Mouse (Mus musculus) CH12.LX (cell line): ENCODE measurements around the gene Mtfr1l. TPM values are rescaled to one million over a fixed set of nuclear protein-coding genes. Genes with fewer than 3 reads are reported as not detected.

ENCODE experiments used
- DNase-seq: peaks from one replicate; pipeline ENCODE4 v3.0.0-alpha.2; 2013; ENCODE audit errors: extremely low read depth
- H3K27ac ChIP-seq: 2 replicates; pipeline ENCODE4 v1.5.1; 2012; ENCODE audit warnings: low read depth, mild to moderate bottlenecking, control low read depth, moderate library complexity; ENCODE audit not compliant: insufficient read depth
- H3K27me3 ChIP-seq: replicated peaks from 2 replicates; pipeline ENCODE3; 2012; ENCODE audit warnings: inconsistent platforms
- H3K36me3 ChIP-seq, 2 experiments: replicated peaks in 1 of 2; 2 replicates each; pipeline versions ENCODE3 to v1.6.1; 2012; ENCODE audit warnings: inconsistent platforms in 1 of 2, low read length in 1 of 2, mild to moderate bottlenecking in 1 of 2, mixed read lengths in 1 of 2, moderate library complexity in 1 of 2; ENCODE audit not compliant: control insufficient read depth in 1 of 2, insufficient read depth in 1 of 2
- H3K4me1 ChIP-seq, 2 experiments: 2 replicates each; pipeline ENCODE4 v1.6.1; 2012; ENCODE audit warnings: inconsistent platforms in 1 of 2, moderate library complexity in 1 of 2; ENCODE audit not compliant: insufficient read depth in 2 of 2, control insufficient read depth in 1 of 2
- H3K4me2 ChIP-seq: 2 replicates; pipeline ENCODE4 v1.6.1; 2012; ENCODE audit warnings: low read depth, mild to moderate bottlenecking, control low read depth; ENCODE audit not compliant: poor library complexity, insufficient read depth, severe bottlenecking
- H3K4me3 ChIP-seq, 3 experiments: fragments of 150-350 bp in 1 of 3; sonication (generic) in 1 of 3; replicated peaks in 1 of 3; 2 replicates each; pipeline versions ENCODE3 to v1.5.1; 2011 to 2012; ENCODE audit warnings: low read depth in 2 of 3, low read length in 2 of 3, mild to moderate bottlenecking in 2 of 3, moderate library complexity in 2 of 3, control low read depth in 1 of 3, improper control_type of control experiment in 1 of 3, inconsistent platforms in 1 of 3, mixed read lengths in 1 of 3; ENCODE audit not compliant: poor library complexity in 1 of 3
- H3K79me2 ChIP-seq: replicated peaks from 2 replicates; pipeline ENCODE4 v1.6.1; 2012; ENCODE audit warnings: mild to moderate bottlenecking, moderate library complexity; ENCODE audit not compliant: control insufficient read depth, poor library complexity, insufficient read depth, severe bottlenecking; ENCODE audit errors: extremely low read depth
- H3K9ac ChIP-seq: 2 replicates; pipeline ENCODE4 v1.6.1; 2012; ENCODE audit warnings: low read depth, mild to moderate bottlenecking, control low read depth, moderate library complexity; ENCODE audit not compliant: insufficient read depth
- H3K9me3 ChIP-seq: replicated peaks from 2 replicates; pipeline ENCODE3; 2012; ENCODE audit warnings: low read length, inconsistent platforms, mixed read lengths
- BHLHE40 ChIP-seq: IDR thresholded peaks from 2 replicates; pipeline ENCODE4 v1.6.1; 2011; ENCODE audit warnings: mild to moderate bottlenecking, low read depth, low read length, improper control_type of control experiment
- CHD1 ChIP-seq: IDR thresholded peaks from 2 replicates; pipeline ENCODE4 v1.6.1; 2012; ENCODE audit warnings: low read depth, low read length, improper control_type of control experiment, inconsistent platforms
- CHD2 ChIP-seq: IDR thresholded peaks from 2 replicates; pipeline ENCODE4 v1.6.1; 2011; ENCODE audit warnings: low read length, improper control_type of control experiment
- CTCF ChIP-seq, 2 experiments: IDR thresholded peaks in 1 of 2; conservative IDR thresholded peaks in 1 of 2; 2 replicates each; pipeline ENCODE4 v1.5.1; 2011 to 2012; ENCODE audit warnings: low read depth in 2 of 2, low read length in 2 of 2, improper control_type of control experiment in 1 of 2, inconsistent platforms in 1 of 2, mild to moderate bottlenecking in 1 of 2, moderate library complexity in 1 of 2
- E2F4 ChIP-seq: IDR thresholded peaks from 2 replicates; pipeline ENCODE4 v1.6.1; 2011; ENCODE audit warnings: low read depth, low read length, improper control_type of control experiment; ENCODE audit not compliant: insufficient replicate concordance
- ELF1 ChIP-seq: IDR thresholded peaks from 2 replicates; pipeline ENCODE4 v1.6.1; 2014; ENCODE audit warnings: low read depth, mild to moderate bottlenecking, inconsistent platforms, low read length, improper control_type of control experiment
- EP300 ChIP-seq: IDR thresholded peaks from 2 replicates; pipeline ENCODE4 v1.6.1; 2011; ENCODE audit warnings: low read length, improper control_type of control experiment
- ETS1 ChIP-seq: conservative IDR thresholded peaks from 2 replicates; pipeline ENCODE4 v1.6.1; 2012; ENCODE audit warnings: low read depth, mild to moderate bottlenecking, inconsistent platforms, low read length, improper control_type of control experiment, moderate library complexity
- HCFC1 ChIP-seq: IDR thresholded peaks from 2 replicates; pipeline ENCODE4 v1.6.1; 2012; ENCODE audit warnings: low read depth, mild to moderate bottlenecking, inconsistent platforms, low read length, improper control_type of control experiment
- JUN ChIP-seq: IDR thresholded peaks from 2 replicates; pipeline ENCODE4 v1.6.1; 2011; ENCODE audit warnings: low read depth, mild to moderate bottlenecking, low read length, improper control_type of control experiment, moderate library complexity; ENCODE audit not compliant: insufficient read depth
- KAT2A ChIP-seq: IDR thresholded peaks from 2 replicates; pipeline ENCODE4 v1.6.1; 2012; ENCODE audit warnings: low read length, improper control_type of control experiment, inconsistent platforms; ENCODE audit not compliant: insufficient replicate concordance
- MAX ChIP-seq: IDR thresholded peaks from 2 replicates; pipeline ENCODE4 v1.6.1; 2011; ENCODE audit warnings: low read length, improper control_type of control experiment
- MEF2A ChIP-seq: IDR thresholded peaks from 2 replicates; pipeline ENCODE4 v1.6.1; 2014; ENCODE audit warnings: low read depth, mild to moderate bottlenecking, inconsistent platforms, low read length, improper control_type of control experiment, borderline replicate concordance
- MXI1 ChIP-seq: IDR thresholded peaks from 2 replicates; pipeline ENCODE4 v1.6.1; 2011; ENCODE audit warnings: mild to moderate bottlenecking, low read depth, low read length, improper control_type of control experiment
- MYC ChIP-seq: IDR thresholded peaks from 2 replicates; pipeline ENCODE4 v1.6.1; 2011; ENCODE audit warnings: low read depth, mild to moderate bottlenecking, improper control_type of control experiment, low read length
- PAX5 ChIP-seq: IDR thresholded peaks from 2 replicates; pipeline ENCODE4 v1.6.1; 2012; ENCODE audit warnings: low read length, inconsistent platforms, mixed read lengths
- POLR2AphosphoS2 ChIP-seq: IDR thresholded peaks from 2 replicates; pipeline ENCODE4 v1.6.1; 2011; ENCODE audit warnings: low read depth, low read length, improper control_type of control experiment
- RAD21 ChIP-seq: IDR thresholded peaks from 2 replicates; pipeline ENCODE4 v1.6.1; 2011; ENCODE audit warnings: low read depth, mild to moderate bottlenecking, low read length, improper control_type of control experiment, moderate library complexity
- SMC3 ChIP-seq: IDR thresholded peaks from 2 replicates; pipeline ENCODE4 v1.6.1; 2011; ENCODE audit warnings: low read depth, low read length, improper control_type of control experiment
- TBP ChIP-seq: conservative IDR thresholded peaks from 2 replicates; pipeline ENCODE4 v1.6.1; 2011; ENCODE audit warnings: low read depth, low read length, improper control_type of control experiment
- TCF12 ChIP-seq: IDR thresholded peaks from 2 replicates; pipeline ENCODE4 v1.6.1; 2014; ENCODE audit warnings: low read depth, mild to moderate bottlenecking, inconsistent platforms, low read length, improper control_type of control experiment
- UBTF ChIP-seq: IDR thresholded peaks from 2 replicates; pipeline ENCODE4 v1.6.1; 2012; ENCODE audit warnings: low read depth, mild to moderate bottlenecking, inconsistent platforms, low read length, improper control_type of control experiment, moderate library complexity
- USF2 ChIP-seq: conservative IDR thresholded peaks from 2 replicates; pipeline ENCODE4 v1.6.1; 2011; ENCODE audit warnings: low read depth, low read length, improper control_type of control experiment
- ZKSCAN1 ChIP-seq: IDR thresholded peaks from 2 replicates; pipeline ENCODE4 v1.6.1; 2012; ENCODE audit warnings: low read depth, inconsistent platforms, low read length, improper control_type of control experiment, borderline replicate concordance
- ZMIZ1 ChIP-seq: IDR thresholded peaks from 2 replicates; pipeline ENCODE4 v1.6.1; 2012; ENCODE audit warnings: low read depth, mild to moderate bottlenecking, inconsistent platforms, low read length, improper control_type of control experiment
- ZNF384 ChIP-seq: IDR thresholded peaks from 2 replicates; pipeline ENCODE4 v1.6.1; 2012; ENCODE audit warnings: low read depth, low read length, improper control_type of control experiment, inconsistent platforms
- dilution Hi-C: fragments of 300-500 bp; cut with MboI; formaldehyde crosslinking; loops from 2 replicates; pipeline ENCODE4 v1.14.3; 2020; ENCODE audit warnings: low sequenced_read_pairs; ENCODE audit not compliant: extremely low pct_unique_long_range_greater_than_20kb, extremely low pct_ligation_motif_present
- in situ Hi-C: fragments of 300-500 bp; cut with MboI; formaldehyde crosslinking; loops from 3 replicates; pipeline ENCODE4 v1.14.3; 2019; ENCODE audit warnings: low sequenced_read_pairs, low pct_ligation_motif_present, low pct_unique_long_range_greater_than_20kb, mixed read lengths
- polyA plus RNA-seq: library from polyadenylated mRNA; unstranded; fragments of >175 nt; gene quantifications from 2 replicates; pipeline ENCODE4 v1.2.1, GENCODE M21; 2012; ENCODE audit warnings: low read depth; ENCODE audit not compliant: insufficient read length
- total RNA-seq, 2 experiments: library from RNA; depleted of rRNA; stranded (reverse); fragments of 300-350 nt in 1 of 2; fragments of >200 nt in 1 of 2; gene quantifications; 2 replicates each; pipeline ENCODE4 v1.2.3; 2012 to 2014

The Mtfr1l gene
- total and polyA plus RNA-seq, 3 experiments: 16.2 to 36.5 (median 34.0) TPM

GRCm38 (mm10) chr4:134535787-134536151 lies 582 bp upstream of the Mtfr1l start:
- peaks cover 3 to 24% of the 10 kb centered on the region in 2 experiments; a peak in 3 of 4 replicates for H3K4me1 ChIP-seq
- in situ Hi-C loops: no loop called here
- dilution Hi-C loops: no loop called here
- H3K4me3 ChIP-seq: peak overlapping the region; percentile 69 to 91 (median 82)
- H3K36me3 ChIP-seq: peaks cover 0 to 14% of the 10 kb centered on the region in 2 experiments
- H3K27me3 ChIP-seq: peaks cover 20% of the 10 kb centered on the region
- peak overlapping the region; percentile 60 for H3K9ac ChIP-seq
- no peaks in the 10 kb centered on the region for H3K79me2 ChIP-seq
- no peak for DNase-seq
- TF ChIP-seq MAX (peak; percentile 29; the same call in 1 of the 2 replicates), BHLHE40 (peak; percentile 30; the same call in 1 of the 2 replicates), USF2 (no peak), CTCF (conservative IDR thresholded peaks at IDR 0.05 in 1 of 2, IDR thresholded peaks at IDR 0.05 in 1 of 2; ENCODE audit: low read depth in 2 of 2, low read length in 2 of 2) (no peak), E2F4 (no peak), HCFC1 (no peak), UBTF (no peak), POLR2AphosphoS2 (no peak), EP300 (no peak)
- H3K9me3 ChIP-seq: no peaks in the 10 kb centered on the region
- H3K27ac ChIP-seq: no peak overlapping the region
- peak overlapping the region; percentile 91 for H3K4me2 ChIP-seq

DNA sequence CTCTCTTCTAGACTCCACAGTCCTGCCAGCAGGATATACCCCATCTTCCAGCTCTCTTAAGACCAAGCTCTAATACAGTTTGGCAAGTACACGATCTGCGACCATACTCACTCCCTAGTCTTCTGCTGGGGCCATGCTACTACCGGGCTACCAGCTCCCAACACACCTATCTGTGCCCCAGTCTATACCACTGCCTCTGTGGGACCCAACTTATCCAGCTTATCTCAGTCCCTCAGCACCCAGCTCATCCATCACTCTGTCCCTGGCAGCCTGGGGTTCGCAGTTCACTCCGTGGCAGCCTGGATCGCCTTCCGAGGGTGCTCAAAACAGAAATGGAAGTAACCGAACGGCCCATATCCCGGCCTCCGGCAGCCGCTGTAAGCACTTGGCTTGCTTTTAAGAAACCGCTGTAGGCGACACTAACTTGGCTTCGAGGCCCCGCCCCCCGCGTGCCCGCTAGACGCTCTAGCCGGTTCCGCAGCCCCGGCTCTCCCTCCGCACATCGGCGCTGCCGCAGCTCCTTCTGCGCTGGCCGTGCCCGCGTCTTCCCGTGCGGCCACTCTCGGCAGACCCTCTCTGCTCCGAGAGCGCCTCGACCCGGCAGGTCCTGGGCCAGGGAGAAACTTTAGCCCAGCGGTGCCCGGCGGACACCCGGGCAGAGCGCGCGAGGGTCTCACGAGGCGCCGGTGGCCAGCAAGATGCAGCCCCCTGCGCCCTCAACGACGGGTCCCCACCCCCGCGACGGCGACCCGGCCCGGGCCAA lies 882 bp downstream of the Mtfr1l start:
- Histone ChIP-seq H3K4me1 (peaks cover 3 to 24% of the 10 kb centered on the region in 2 experiments; a peak in 3 of 4 replicates), H3K9ac (peak overlapping the region; percentile 78), H3K4me2 (peak overlapping the region; percentile 86), H3K27me3 (peaks cover 15% of the 10 kb centered on the region), H3K36me3 (peaks cover 12 to 29% of the 10 kb centered on the region in 2 experiments), H3K27ac (no peak overlapping the region), H3K9me3 (no peaks in the 10 kb centered on the region), H3K4me3 (peak overlapping the region; percentile 69 to 91 (median 82)), H3K79me2 (no peaks in the 10 kb centered on the region)
- DNase-seq: peak; percentile 54
- TF ChIP-seq TBP (no peak), UBTF (peak; percentile 47; the same call in 1 of the 2 replicates), ZNF384 (no peak), ELF1 (no peak), ZKSCAN1 (no peak), USF2 (no peak), MEF2A (no peak), EP300 (no peak), JUN (no peak), SMC3 (no peak), MXI1 (peak; percentile 37; the same call in 1 of the 2 replicates), POLR2AphosphoS2 (no peak), PAX5 (no peak), MYC (no peak), TCF12 (no peak), BHLHE40 (peak; percentile 30; the same call in 1 of the 2 replicates), CHD1 (no peak), ETS1 (no peak), CHD2 (no peak), MAX (no peak), ZMIZ1 (no peak), RAD21 (no peak), KAT2A (no peak), HCFC1 (no peak)
- in situ Hi-C loops: no loop called here
- dilution Hi-C loops: no loop called here
